Mouse (Mus musculus) cerebellum, postnatal 10 days (tissue): ENCODE data around the gene Crybg3.

Experiments used
- DNase-seq, 2 experiments: peaks; one replicate each; pipeline ENCODE4 v3.0.0; 2021; ENCODE audit warnings: mixed read lengths in 2 of 2

The Crybg3 gene

DNA sequence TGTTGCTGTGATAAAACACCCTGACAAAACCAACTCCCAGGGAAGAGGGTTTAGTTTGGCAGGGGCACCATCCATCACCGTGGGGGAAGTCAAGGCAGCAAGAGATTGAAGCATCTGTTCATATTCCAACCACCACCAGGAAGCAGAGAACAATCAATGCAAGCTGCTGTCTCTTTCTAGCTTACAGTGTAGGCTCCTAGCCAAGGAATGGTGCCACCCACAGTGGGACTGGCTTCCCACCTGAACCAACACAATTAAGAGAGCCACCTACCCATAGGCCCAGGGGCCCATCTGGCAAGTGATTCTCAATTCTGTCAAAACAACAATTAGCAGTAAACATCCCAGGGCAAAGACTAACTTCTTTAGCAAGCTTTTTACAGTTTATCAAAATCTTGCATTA lies 152.6 kb downstream of the Crybg3 start:
- DNase-seq = peak; percentile 4 to 17

DNA sequence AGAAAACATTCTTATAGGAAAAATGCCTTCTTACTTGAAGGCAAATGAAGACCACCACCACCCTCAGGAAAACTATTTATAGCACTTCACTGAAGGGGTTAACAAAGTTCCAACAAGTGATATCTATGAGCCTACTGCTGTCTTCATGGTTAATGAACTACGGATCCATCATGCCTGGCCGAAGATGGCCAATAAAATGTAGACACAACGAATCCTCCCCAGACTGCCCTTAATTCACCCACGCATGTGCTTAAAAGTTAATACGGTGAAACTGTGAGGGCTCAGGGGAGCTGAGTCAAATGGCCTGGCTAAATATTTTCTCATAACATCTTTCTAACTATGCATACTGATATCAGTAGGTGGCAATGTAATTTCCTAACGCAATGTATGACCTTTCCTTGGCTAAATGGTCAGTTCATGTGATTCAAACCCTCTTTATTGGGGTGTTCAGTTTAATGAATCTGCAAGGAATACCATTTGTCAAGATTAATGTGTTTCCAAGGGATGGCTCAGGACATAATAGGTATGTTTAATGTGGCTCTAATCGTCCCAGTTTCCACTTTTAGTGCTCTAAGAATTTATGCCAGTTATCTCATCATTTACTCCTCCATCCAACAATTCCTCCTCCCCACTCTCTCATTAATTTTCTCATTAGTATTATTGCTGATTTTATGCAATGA lies 155.8 kb downstream of the Crybg3 start:
- no peak for DNase-seq
